Mouse (Mus musculus) heart, embryonic 11.5 days (tissue): ENCODE results near the gene Bzw2. TPM values are rescaled to one million over a fixed set of nuclear protein-coding genes. Genes with fewer than 3 reads are reported as not detected.
"Not testable (repeated sequence)": the region's sequence is repeated elsewhere in the genome, so short reads cannot be mapped to it uniquely, and the experiment has no call there.

Experiments used
- ATAC-seq: fragments of 200-750 bp; cut with Nextera tagmentation; replicated peaks from 2 replicates; pipeline ENCODE4 v1.8.0; 2017; ENCODE audit warnings: moderate library complexity; ENCODE audit not compliant: insufficient number of reproducible peaks, low FRiP score, low TSS enrichment
- H3K27ac ChIP-seq: fragments of 300-500 bp; sonication (generic); 2 replicates; pipeline ENCODE4 v1.5.1; 2014; ENCODE audit warnings: mild to moderate bottlenecking, low read depth, low read length
- H3K27me3 ChIP-seq: fragments of 300-500 bp; sonication (generic); 2 replicates; pipeline ENCODE4 v1.6.1; 2014; ENCODE audit warnings: mild to moderate bottlenecking, low read length, mixed read lengths; ENCODE audit not compliant: control insufficient read depth, insufficient read depth
- H3K36me3 ChIP-seq: fragments of 300-500 bp; sonication (generic); 2 replicates; pipeline ENCODE4 v1.6.1; 2014; ENCODE audit warnings: mild to moderate bottlenecking, low read length, moderate library complexity, mixed read lengths; ENCODE audit not compliant: control insufficient read depth, insufficient read depth
- H3K4me1 ChIP-seq: fragments of 300-500 bp; sonication (generic); 2 replicates; pipeline ENCODE4 v1.6.1; 2014; ENCODE audit warnings: low read length; ENCODE audit not compliant: control insufficient read depth, insufficient read depth
- H3K4me2 ChIP-seq: fragments of 300-500 bp; sonication (generic); 2 replicates; pipeline ENCODE4 v1.6.1; 2014; ENCODE audit warnings: mild to moderate bottlenecking, moderate library complexity
- H3K4me3 ChIP-seq: fragments of 300-500 bp; sonication (generic); 2 replicates; pipeline ENCODE4 v1.5.1; 2014; ENCODE audit warnings: low read depth, low read length
- H3K9ac ChIP-seq: fragments of 300-500 bp; sonication (generic); 2 replicates; pipeline ENCODE4 v1.6.1; 2014; ENCODE audit warnings: mild to moderate bottlenecking, low read depth, low read length, moderate library complexity
- H3K9me3 ChIP-seq: fragments of 300-500 bp; sonication (generic); replicated peaks from 2 replicates; pipeline ENCODE4 v1.6.1; 2016; ENCODE audit warnings: low read length; ENCODE audit not compliant: control insufficient read depth
- WGBS: fragments of 180-500 bp; shearing (Covaris S2); extraction: QIAGEN DNeasy Blood & Tissue Kit; methylation state at CpG from one replicate; pipeline ENCODE4 v1.1.7; 2014; ENCODE audit not compliant: insufficient replicate concordance; 5-methylcytosine and 5-hydroxymethylcytosine counted together
- polyA plus RNA-seq: library from polyadenylated mRNA; unstranded; fragments of >200 nt; fragmentation: Nextera tagmentation; extraction: Ambion mirVana; gene quantifications from 2 replicates; pipeline ENCODE4 v1.2.1, GENCODE M21; 2014

The Bzw2 gene
- polyA plus RNA-seq, result 223 and 238 TPM in 2 replicates

DNA sequence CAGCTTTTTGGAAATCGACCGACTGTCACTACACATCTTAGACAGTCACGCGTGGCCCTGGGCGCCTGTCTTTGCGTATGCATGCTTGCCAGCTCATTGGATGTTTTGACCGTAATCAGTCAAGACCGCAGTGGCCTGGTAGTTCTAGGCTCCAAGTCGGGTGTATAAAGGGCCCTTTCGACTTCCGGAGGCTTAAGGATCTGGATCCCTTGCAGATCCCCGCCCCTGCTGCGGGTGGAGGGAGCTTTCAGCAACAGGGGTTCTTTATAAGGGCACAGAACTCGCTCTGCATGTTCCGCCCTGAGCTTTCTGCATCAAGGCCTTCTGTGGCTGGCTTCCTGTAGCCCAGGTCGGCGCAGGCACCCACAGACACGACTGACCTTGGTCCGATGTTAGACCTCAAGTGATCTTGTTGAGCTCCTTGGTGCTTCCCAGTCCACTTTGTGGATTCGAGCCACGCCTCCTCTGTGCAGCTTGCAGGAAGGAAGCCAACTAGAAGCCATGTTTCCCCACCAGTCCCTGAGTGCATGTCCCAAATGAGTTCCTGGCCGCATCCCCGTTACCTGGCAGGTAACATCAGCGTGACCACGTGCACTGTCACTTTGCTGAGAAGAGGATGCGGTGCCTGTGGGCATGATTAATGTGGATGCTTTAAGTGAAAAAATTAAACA is at the start of gene Bzw2:
Gene Bzw2, minus strand, starts transcription at position 443 of the 671 bp plus-strand sequence.
- Histone ChIP-seq H3K4me3 (peak within 1 kb of the TSS; percentile 93), H3K36me3 (no peaks in the 10 kb centered on the region), H3K4me1 (peaks cover 15% of the 10 kb centered on the region; the same call in 1 of the 2 replicates), H3K27me3 (no peaks in the 10 kb centered on the region), H3K4me2 (peak within 1 kb of the TSS; percentile 84), H3K27ac (peak within 1 kb of the TSS; percentile 92), H3K9me3 (no peaks in the 10 kb centered on the region), H3K9ac (peak within 1 kb of the TSS; percentile 94)
- 4% methylated on average over 26 of the region's 26 CpGs for WGBS
- peak; percentile 47 for ATAC-seq

DNA sequence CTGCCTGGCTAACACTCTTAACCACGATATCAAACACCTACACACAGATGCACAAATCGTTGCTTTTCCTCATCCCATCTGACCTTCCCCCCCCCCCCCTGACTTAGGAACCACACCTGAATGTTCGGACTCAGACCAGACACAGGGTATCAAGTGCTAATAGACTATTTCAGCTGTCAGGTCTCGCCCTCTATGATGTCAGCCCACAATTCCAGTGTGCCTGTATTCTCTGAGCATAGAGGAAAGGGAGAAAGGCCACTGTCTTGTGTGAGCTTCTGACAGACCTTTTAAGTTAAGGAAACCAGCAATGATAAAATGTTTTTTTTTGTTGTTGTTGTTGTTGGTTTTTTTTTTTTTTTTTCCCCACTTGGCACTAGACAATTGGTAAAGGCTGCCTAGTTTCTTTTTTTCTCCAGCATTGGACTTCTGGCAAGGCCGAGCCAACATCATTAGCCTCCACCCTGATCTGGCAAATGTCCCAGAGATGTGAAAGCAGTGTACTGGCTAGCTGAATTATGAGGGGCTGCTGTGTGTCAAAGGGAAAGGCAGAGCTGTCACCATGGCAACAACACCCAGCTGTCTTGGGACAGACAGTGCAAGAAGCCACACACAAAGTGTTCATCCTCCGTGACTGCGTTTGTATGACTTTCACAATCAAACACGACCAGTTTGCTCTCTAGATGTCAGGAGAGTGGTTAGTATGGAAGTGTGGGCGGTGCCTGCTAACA is 49.4 kb upstream of the Bzw2 start:
- H3K9me3 ChIP-seq, result no peaks in the 10 kb centered on the region
- no peaks in the 10 kb centered on the region for H3K36me3 ChIP-seq
- H3K4me2 ChIP-seq, result peak overlapping the region; percentile 28; the same call in 1 of the 2 replicates
- H3K4me1 ChIP-seq, result no peaks in the 10 kb centered on the region
- no peak for ATAC-seq
- H3K27ac ChIP-seq, result no peak overlapping the region
- H3K4me3 ChIP-seq, result no peak overlapping the region
- no peak overlapping the region for H3K9ac ChIP-seq
- 58% methylated on average over 9 of the region's 9 CpGs for WGBS
- H3K27me3 ChIP-seq, result no peaks in the 10 kb centered on the region

DNA sequence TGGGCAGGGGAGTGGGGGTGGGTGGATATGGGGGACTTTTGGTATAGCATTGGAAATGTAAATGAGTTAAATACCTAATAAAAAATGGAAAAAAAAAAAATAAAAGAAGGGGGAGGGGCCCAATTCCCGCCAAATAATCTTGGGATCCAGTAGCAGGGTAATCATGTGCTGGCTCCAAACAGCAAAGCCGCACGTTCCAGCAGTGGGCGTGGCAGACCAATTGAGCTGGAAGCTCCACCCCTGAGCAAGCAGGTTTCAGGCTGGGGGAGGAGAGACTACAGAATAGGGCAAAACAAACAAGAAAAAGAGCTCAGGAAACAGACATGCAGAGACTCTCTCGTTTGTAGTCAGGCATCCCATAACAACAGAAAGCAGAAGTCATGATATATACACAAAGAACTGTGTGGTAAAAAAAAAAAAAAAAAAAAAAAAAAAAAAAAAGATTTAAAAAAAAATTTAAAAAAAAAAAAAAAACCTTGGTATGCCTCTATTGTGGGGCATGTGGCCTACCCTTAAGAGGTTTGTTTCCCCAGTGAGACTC is 47.8 kb upstream of the Bzw2 start:
- H3K27me3 ChIP-seq, H3K4me3 ChIP-seq, H3K27ac ChIP-seq, H3K36me3 ChIP-seq, H3K9me3 ChIP-seq, H3K4me1 ChIP-seq, ATAC-seq, H3K4me2 ChIP-seq, H3K9ac ChIP-seq: not testable (repeated sequence)
- WGBS, result 54% methylated on average over 5 of the region's 5 CpGs

DNA sequence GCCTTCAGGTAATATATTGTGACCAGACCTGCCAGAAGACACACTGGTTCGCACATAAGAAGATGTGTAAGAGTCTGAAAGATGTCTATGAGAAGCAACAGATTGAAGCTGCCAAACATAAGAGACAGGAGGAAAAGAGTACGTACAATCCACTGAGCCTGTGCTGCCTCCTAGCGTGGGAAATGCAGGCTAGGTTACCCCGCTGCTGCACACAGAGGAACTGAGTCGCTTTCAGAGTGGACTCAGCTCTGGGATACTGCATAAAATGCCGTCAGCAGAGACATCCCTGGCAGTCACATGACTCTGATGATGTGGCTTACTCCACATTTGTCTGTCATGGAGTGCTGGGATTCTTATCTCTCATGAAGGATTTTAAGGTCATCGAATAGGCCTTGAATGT is 37.1 kb upstream of the Bzw2 start:
- no peak for ATAC-seq
- H3K36me3 ChIP-seq, result peaks cover 34% of the 10 kb centered on the region

DNA sequence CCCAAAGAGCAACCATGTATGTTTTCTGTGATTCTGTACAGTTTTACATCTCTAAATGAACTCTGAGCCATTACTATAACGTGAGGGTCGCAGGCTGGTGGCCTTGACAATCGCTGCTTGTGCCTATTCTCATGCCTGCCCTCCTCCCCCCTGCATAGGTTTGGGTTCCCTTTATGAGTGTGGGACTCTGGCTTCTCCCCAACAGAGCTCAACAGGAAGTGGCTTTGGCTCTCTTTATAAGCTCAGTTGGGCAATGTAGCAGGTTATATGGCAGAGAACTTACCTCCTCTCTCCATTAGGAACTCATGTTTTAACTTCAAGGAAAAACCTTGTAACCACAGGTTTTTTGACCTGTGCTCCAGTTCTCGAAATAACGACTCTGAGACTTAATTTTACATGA is 32.5 kb upstream of the Bzw2 start:
- H3K9me3 ChIP-seq, result no peaks in the 10 kb centered on the region
- H3K4me1 ChIP-seq, result no peaks in the 10 kb centered on the region
- H3K9ac ChIP-seq, result no peak overlapping the region
- no peaks in the 10 kb centered on the region for H3K27me3 ChIP-seq
- H3K4me2 ChIP-seq, result no peak overlapping the region
- H3K4me3 ChIP-seq, result no peak overlapping the region
- no peak overlapping the region for H3K27ac ChIP-seq
- no peak for ATAC-seq
- WGBS, result 92% methylated on average over 5 of the region's 5 CpGs
- peaks cover 35% of the 10 kb centered on the region for H3K36me3 ChIP-seq

More for the DNA sequence above, 37.1 kb upstream of the Bzw2 start:
- Histone ChIP-seq H3K4me1 (no peaks in the 10 kb centered on the region), H3K4me2 (no peak overlapping the region), H3K27ac (no peak overlapping the region), H3K27me3 (no peaks in the 10 kb centered on the region), H3K4me3 (no peak overlapping the region), H3K9me3 (peaks cover 6% of the 10 kb centered on the region), H3K9ac (no peak overlapping the region)
- WGBS, result 86% methylated on average over 7 of the region's 7 CpGs

DNA sequence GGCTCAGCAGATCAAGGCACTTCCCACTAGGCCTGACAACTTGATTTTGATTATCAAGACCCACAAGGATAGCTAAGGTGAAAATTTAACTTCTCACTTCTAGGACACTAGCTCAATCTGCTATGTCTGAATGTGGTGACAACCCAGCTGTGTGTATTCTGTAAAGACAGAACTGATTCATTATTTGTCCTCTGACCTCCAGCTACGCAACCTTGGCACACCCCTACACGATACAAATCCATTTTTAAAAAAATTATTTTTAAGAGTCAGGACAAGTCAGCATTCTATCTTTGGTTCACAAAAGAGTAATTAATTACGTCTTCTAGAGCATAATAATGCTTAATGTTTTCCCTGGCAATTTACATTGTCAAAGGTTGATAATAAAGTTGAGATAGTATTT is 31.7 kb upstream of the Bzw2 start:
- H3K4me2 ChIP-seq, result no peak overlapping the region
- H3K9ac ChIP-seq, result no peak overlapping the region
- H3K27ac ChIP-seq, result no peak overlapping the region
- H3K36me3 ChIP-seq, result peaks cover 30% of the 10 kb centered on the region
- no peak overlapping the region for H3K4me3 ChIP-seq
- ATAC-seq, result no peak
- no peaks in the 10 kb centered on the region for H3K9me3 ChIP-seq
- whole genome bisulfite sequencing, result 92% methylated on average over 3 of the region's 3 CpGs
- H3K27me3 ChIP-seq, result no peaks in the 10 kb centered on the region
- H3K4me1 ChIP-seq, result no peaks in the 10 kb centered on the region

DNA sequence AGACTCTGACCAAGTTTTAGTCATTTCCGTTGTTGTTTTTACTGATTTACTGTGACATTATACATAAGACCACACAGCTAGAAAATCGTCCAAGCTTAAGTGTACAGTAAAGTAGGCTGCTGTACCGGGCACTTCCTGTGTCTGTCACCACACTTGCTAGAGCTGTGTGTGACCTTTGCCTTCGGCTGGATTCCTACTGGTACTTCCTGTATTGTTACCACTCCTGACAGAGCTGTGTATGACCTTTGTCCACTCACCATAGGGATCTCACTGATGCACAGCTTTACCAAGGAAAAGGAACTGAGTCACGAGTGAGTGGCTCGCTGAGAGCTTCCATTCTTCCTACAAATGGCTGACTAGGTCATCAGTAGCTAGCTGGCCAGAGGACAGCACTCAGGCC is 29.2 kb upstream of the Bzw2 start:
- no peaks in the 10 kb centered on the region for H3K27me3 ChIP-seq
- ATAC-seq, result no peak
- no peak overlapping the region for H3K27ac ChIP-seq
- H3K4me3 ChIP-seq, result no peak overlapping the region
- no peak overlapping the region for H3K4me2 ChIP-seq
- WGBS, result 68% methylated on average over 6 of the region's 6 CpGs
- peaks cover 28% of the 10 kb centered on the region for H3K36me3 ChIP-seq
- no peaks in the 10 kb centered on the region for H3K4me1 ChIP-seq
- H3K9ac ChIP-seq, result no peak overlapping the region
- H3K9me3 ChIP-seq, result no peaks in the 10 kb centered on the region

DNA sequence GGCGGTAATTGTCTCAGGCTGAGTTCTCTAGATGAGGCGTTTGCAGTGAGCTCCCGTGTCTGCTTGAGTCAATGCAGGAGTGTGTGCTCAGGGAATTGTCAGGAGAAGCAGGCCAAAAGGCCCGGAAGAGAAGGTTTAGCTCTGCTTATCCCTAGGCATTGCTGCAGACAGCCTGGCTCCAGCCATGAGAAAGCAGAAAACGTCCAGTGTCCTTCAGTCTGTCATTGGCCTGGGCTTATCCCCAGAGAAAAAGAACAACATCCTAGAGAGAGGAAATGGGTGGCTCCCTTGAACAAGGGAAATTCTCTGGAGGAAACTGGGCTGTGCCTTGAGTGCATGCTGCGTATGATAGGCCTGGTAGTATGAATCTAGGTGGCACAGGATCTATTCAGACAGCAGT is 24.7 kb upstream of the Bzw2 start:
- 0 out of 2 replicates have a peak overlapping the region, but pooled peaks have one; percentile 54 for H3K27ac ChIP-seq
- ATAC-seq, result peak; percentile 55; the same call in 1 of the 2 replicates
- H3K4me3 ChIP-seq, result no peak overlapping the region
- peaks cover 10% of the 10 kb centered on the region for H3K36me3 ChIP-seq
- no peaks in the 10 kb centered on the region for H3K9me3 ChIP-seq
- H3K27me3 ChIP-seq, result no peaks in the 10 kb centered on the region
- 56% methylated on average over 6 of the region's 6 CpGs for WGBS
- no peak overlapping the region for H3K4me2 ChIP-seq
- no peak overlapping the region for H3K9ac ChIP-seq
- no peaks in the 10 kb centered on the region for H3K4me1 ChIP-seq
